Mouse (Mus musculus) bone marrow macrophage, adult 2 months (primary cell): ENCODE measurements around the gene Pax7.

Experiments used
- CTCF ChIP-seq: IDR thresholded peaks from 2 replicates; pipeline ENCODE4 v1.5.1; 2012; ENCODE audit warnings: low read depth, mild to moderate bottlenecking, low read length, moderate library complexity
- POLR2A ChIP-seq: IDR thresholded peaks from 2 replicates; pipeline ENCODE4 v1.6.1; 2012; ENCODE audit warnings: mild to moderate bottlenecking, low read depth, low read length, borderline replicate concordance

DNA sequence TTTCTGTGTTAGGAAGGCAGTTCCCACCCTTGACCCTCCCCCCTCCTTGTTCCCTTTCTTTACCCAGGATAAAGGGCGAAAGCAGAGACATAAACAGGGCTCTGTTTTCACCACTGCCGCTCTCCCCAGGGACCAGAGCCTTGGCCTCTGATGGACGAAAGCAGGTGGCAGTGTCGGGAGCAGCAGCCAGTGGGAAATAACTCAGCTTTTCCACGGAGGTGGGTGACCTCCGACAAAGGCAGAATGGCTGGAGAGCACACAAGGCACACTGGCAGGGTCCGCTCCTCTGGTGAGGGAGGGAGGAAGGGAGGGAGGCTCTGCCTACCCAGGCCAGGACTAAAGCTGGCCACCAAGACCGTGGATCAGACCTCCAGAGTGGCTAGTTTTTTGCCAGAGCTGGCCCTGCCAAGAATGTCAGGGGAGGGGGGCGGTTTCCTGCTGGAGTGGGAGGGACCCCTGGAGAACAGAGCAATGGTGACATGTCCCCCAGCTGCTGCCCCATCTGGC is 62.1 kb downstream of the Pax7 start:
- TF ChIP-seq CTCF (no peak), POLR2A (no peak)
